15 mouse cellular contexts compared by ENCODE assay signal in the genomic region with DNA sequence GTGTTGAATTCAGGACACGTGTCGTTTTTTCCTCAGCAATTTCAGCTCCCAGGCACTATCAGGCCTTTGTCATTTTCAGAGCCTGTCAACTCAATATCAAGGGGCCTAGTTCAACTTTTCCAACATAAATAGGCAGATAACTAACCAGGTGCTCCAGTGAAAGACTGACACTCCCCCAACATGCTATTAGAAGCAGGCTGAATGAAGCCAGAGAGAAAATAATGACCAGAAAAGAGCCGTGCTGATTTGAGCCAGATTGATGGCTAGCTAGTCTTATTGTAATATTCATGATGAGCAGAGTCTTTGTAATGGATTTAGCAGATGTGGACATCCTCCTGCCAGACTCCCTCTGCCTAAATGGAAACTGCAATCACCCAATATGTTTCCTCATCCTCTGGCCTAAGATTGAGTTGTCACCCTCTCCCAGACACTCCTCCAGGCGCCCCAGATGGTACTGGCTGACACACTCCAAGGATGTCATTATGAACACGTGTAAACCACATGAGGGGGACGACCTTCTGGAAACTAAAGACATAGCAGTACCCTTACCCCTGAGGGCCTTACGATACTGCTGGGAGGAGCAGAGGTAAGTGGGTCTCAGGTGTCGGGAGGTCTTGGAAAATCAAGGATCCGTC.
DNase-seq lines count a peak whose midpoint lies in the region; ATAC-seq lines count a peak whose summit lies in the region.
"Had no signal": no experiment of that assay in that cellular context is flagged by ENCODE, and none has a peak within 500 bp of the region (broad histone marks: within the 10 kb centered on the region; RNA-seq: fewer than 3 reads in every experiment).

No protein-coding gene starts in this region.

- H3K27me3 ChIP-seq in neural tube, embryonic 15.5 days (replicated peaks) = no peaks in the 10 kb centered on the region
- H3K27me3 ChIP-seq in hindbrain, embryonic 12.5 days = no peaks in the 10 kb centered on the region
- no peaks in the 10 kb centered on the region for H3K27me3 ChIP-seq in midbrain, embryonic 13.5 days
- H3K27me3 ChIP-seq: CH12.LX; heart, embryonic 12.5 days; liver, embryonic 12.5 days; Patski had no signal

- peak; percentile 40 for DNase-seq in neural tube, embryonic 10.5 days (ENCODE audit: extremely low spot score, low spot score)
- peak; percentile 40 for DNase-seq in skeletal muscle tissue, adult 2 months (ENCODE audit: low read depth, low spot score)
- no peak for DNase-seq in spleen, adult 12 weeks (ENCODE audit: low spot score)
- DNase-seq in kidney, adult 9 months = no peak
- no peak for DNase-seq in kidney, adult 8-10 months
- DNase-seq: cerebellum, postnatal 14 days had no signal

- H3K4me2 ChIP-seq in neural tube, embryonic 15.5 days = no peak overlapping the region
- H3K4me2 ChIP-seq in hindbrain, embryonic 12.5 days (replicated peaks) = no peak overlapping the region
- no peak overlapping the region for H3K4me2 ChIP-seq in midbrain, embryonic 13.5 days (replicated peaks)
- H3K4me2 ChIP-seq: heart, embryonic 12.5 days; liver, embryonic 12.5 days had no signal

- H3K27ac ChIP-seq in neural tube, embryonic 15.5 days (replicated peaks) = no peak overlapping the region
- H3K27ac ChIP-seq in hindbrain, embryonic 12.5 days = 0 out of 2 replicates have a peak overlapping the region, but pooled peaks have one; percentile 19
- no peak overlapping the region; the same call in 1 of the 2 replicates for H3K27ac ChIP-seq in midbrain, embryonic 13.5 days
- H3K27ac ChIP-seq: kidney, postnatal 0 days; liver, embryonic 12.5 days had no signal

- ATAC-seq in neural tube, embryonic 15.5 days (ENCODE audit: low FRiP score) = no peak
- ATAC-seq in hindbrain, embryonic 12.5 days (ENCODE audit: low FRiP score) = peak; percentile 94
- ATAC-seq in midbrain, embryonic 13.5 days = peak; percentile 88
- ATAC-seq: liver, embryonic 12.5 days; lung, postnatal 0 days; Patski had no signal

- 30% methylated on average over 9 of the region's 9 CpGs for WGBS in neural tube, embryonic 15.5 days
- 39% methylated on average over 9 of the region's 9 CpGs for WGBS in hindbrain, embryonic 12.5 days
- 47% methylated on average over 9 of the region's 9 CpGs for WGBS in midbrain, embryonic 13.5 days

- H3K9ac ChIP-seq in neural tube, embryonic 15.5 days (replicated peaks) = no peak overlapping the region
- no peak overlapping the region for H3K9ac ChIP-seq in hindbrain, embryonic 12.5 days
- no peak overlapping the region for H3K9ac ChIP-seq in midbrain, embryonic 13.5 days (replicated peaks)
- H3K9ac ChIP-seq: heart, embryonic 12.5 days; liver, embryonic 12.5 days had no signal

- no peaks in the 10 kb centered on the region for H3K4me1 ChIP-seq in neural tube, embryonic 15.5 days
- H3K4me1 ChIP-seq in hindbrain, embryonic 12.5 days = 0 out of 2 replicates have a peak, but pooled peaks cover 4% of the 10 kb centered on the region
- H3K4me1 ChIP-seq in midbrain, embryonic 13.5 days (replicated peaks) = peaks cover 17% of the 10 kb centered on the region; the same call in 1 of the 2 replicates
- H3K4me1 ChIP-seq: heart, embryonic 12.5 days had no signal

- no peaks in the 10 kb centered on the region for H3K9me3 ChIP-seq in neural tube, embryonic 15.5 days (replicated peaks)
- no peaks in the 10 kb centered on the region for H3K9me3 ChIP-seq in hindbrain, embryonic 12.5 days (replicated peaks)
- H3K9me3 ChIP-seq in midbrain, embryonic 13.5 days = no peaks in the 10 kb centered on the region
- H3K9me3 ChIP-seq: heart, embryonic 12.5 days; liver, embryonic 12.5 days had no signal

- no peak overlapping the region for H3K4me3 ChIP-seq in neural tube, embryonic 15.5 days (replicated peaks)
- H3K4me3 ChIP-seq in hindbrain, embryonic 12.5 days = no peak overlapping the region
- no peak overlapping the region for H3K4me3 ChIP-seq in midbrain, embryonic 13.5 days (replicated peaks)
- H3K4me3 ChIP-seq: heart, embryonic 12.5 days; liver, embryonic 12.5 days had no signal

- no peaks in the 10 kb centered on the region for H3K36me3 ChIP-seq in neural tube, embryonic 15.5 days
- no peaks in the 10 kb centered on the region for H3K36me3 ChIP-seq in hindbrain, embryonic 12.5 days
- no peaks in the 10 kb centered on the region for H3K36me3 ChIP-seq in midbrain, embryonic 13.5 days
- H3K36me3 ChIP-seq: heart, embryonic 12.5 days; liver, embryonic 12.5 days had no signal

Comparison
In these comparisons a context has a peak if more than half of its experiments do, and no peak if none do; other contexts are left out.
1. DNase-seq: peak in neural tube, embryonic 10.5 days (single experiment) and skeletal muscle tissue, adult 2 months (single experiment); none in spleen, adult 12 weeks (single experiment), kidney, adult 9 months (single experiment) and kidney, adult 8-10 months (0 of 2).